Mouse (Mus musculus): ENCODE data around the gene Prkca.

GRCm38 (mm10) chr11:108312516-108312915 is 31.2 kb downstream of the Prkca start:
- TF ChIP-seq POLR2AphosphoS2 (IDR thresholded peaks at IDR 0.05; ENCODE audit: low read length) (no peak), CTCF (IDR thresholded peaks at IDR 0.05 in 2 of 3, conservative IDR thresholded peaks at IDR 0.05 in 1 of 3; ENCODE audit: control insufficient read depth in 1 of 3, insufficient read depth in 1 of 3, low read depth in 2 of 3, low read length in 3 of 3, poor library complexity in 1 of 3, severe bottlenecking in 1 of 3) (no peak), GATA1 (IDR thresholded peaks at IDR 0.05; ENCODE audit: low read depth, low read length) (no peak), MAZ (IDR thresholded peaks at IDR 0.05; ENCODE audit: low read depth, low read length) (no peak), USF2 (IDR thresholded peaks at IDR 0.05; ENCODE audit: borderline replicate concordance in 1 of 2, insufficient read depth in 1 of 2, low read depth in 1 of 2, low read length in 2 of 2) (no peak), ZMIZ1 (IDR thresholded peaks at IDR 0.05; ENCODE audit: low read depth, low read length) (no peak), POLR2A (IDR thresholded peaks at IDR 0.05; ENCODE audit: control insufficient read depth in 1 of 2, insufficient read depth in 1 of 2, low read depth in 1 of 2, low read length in 2 of 2, poor library complexity in 1 of 2) (no peak), USF1 (IDR thresholded peaks at IDR 0.05; ENCODE audit: low read depth, low read length) (no peak), TAL1 (IDR thresholded peaks at IDR 0.05; ENCODE audit: low read length) (no peak), EP300 (IDR thresholded peaks at IDR 0.05; ENCODE audit: low read depth in 1 of 2, low read length in 2 of 2) (no peak), E2F4 (IDR thresholded peaks at IDR 0.05; ENCODE audit: borderline replicate concordance, low read depth, low read length) (no peak), GABPA (IDR thresholded peaks at IDR 0.05; ENCODE audit: low read depth, low read length) (no peak), ZNF384 (IDR thresholded peaks at IDR 0.05; ENCODE audit: low read depth, low read length) (no peak), MEF2A (IDR thresholded peaks at IDR 0.05; ENCODE audit: extremely low read depth, insufficient replicate concordance, low read depth, low read length, poor library complexity, severe bottlenecking) (no peak)

All from MEL (cell line).